Mouse (Mus musculus) E14TG2a.4 (cell line): ENCODE measurements around the gene Atp6v0b.

ENCODE experiments used
- H3K27me3 ChIP-seq: 2 replicates; pipeline ENCODE4 v1.6.1; 2014; ENCODE audit warnings: low read length, control low read depth; ENCODE audit not compliant: insufficient read depth
- H3K36me3 ChIP-seq: 2 replicates; pipeline ENCODE4 v1.6.1; 2014; ENCODE audit warnings: low read length, control low read depth; ENCODE audit not compliant: insufficient read depth
- H3K4me1 ChIP-seq: replicated peaks from 2 replicates; pipeline ENCODE4 v1.6.1; 2014; ENCODE audit warnings: low read depth, low read length, control low read depth
- H3K4me3 ChIP-seq: replicated peaks from 2 replicates; pipeline ENCODE4 v1.5.1; 2014; ENCODE audit warnings: mild to moderate bottlenecking, low read length
- H3K9me3 ChIP-seq: 2 replicates; pipeline ENCODE4 v1.6.1; 2014; ENCODE audit warnings: low read length, control low read depth
- CTCF ChIP-seq: conservative IDR thresholded peaks from 2 replicates; pipeline ENCODE4 v1.5.1; 2014; ENCODE audit warnings: low read length
- NANOG ChIP-seq: IDR thresholded peaks from 2 replicates; pipeline ENCODE4 v1.6.1; 2014; ENCODE audit warnings: borderline replicate concordance, low read length, mixed read lengths
- POU5F1 ChIP-seq: IDR thresholded peaks from 2 replicates; pipeline ENCODE4 v1.6.1; 2014; ENCODE audit warnings: low read length, borderline replicate concordance

Atp6v0b gene

GRCm38 (mm10) chr4:117837271-117837670 lies 49.9 kb downstream of the Atp6v0b start:
- TF ChIP-seq CTCF: no peak
- TF ChIP-seq POU5F1: no peak
- no peak for TF ChIP-seq NANOG
- H3K9me3 ChIP-seq: no peaks in the 10 kb centered on the region
- peaks cover 22% of the 10 kb centered on the region for H3K4me1 ChIP-seq
- H3K36me3 ChIP-seq: no peaks in the 10 kb centered on the region
- H3K4me3 ChIP-seq: no peak overlapping the region; the same call in 1 of the 2 replicates
- H3K27me3 ChIP-seq: peaks cover 59% of the 10 kb centered on the region

DNA sequence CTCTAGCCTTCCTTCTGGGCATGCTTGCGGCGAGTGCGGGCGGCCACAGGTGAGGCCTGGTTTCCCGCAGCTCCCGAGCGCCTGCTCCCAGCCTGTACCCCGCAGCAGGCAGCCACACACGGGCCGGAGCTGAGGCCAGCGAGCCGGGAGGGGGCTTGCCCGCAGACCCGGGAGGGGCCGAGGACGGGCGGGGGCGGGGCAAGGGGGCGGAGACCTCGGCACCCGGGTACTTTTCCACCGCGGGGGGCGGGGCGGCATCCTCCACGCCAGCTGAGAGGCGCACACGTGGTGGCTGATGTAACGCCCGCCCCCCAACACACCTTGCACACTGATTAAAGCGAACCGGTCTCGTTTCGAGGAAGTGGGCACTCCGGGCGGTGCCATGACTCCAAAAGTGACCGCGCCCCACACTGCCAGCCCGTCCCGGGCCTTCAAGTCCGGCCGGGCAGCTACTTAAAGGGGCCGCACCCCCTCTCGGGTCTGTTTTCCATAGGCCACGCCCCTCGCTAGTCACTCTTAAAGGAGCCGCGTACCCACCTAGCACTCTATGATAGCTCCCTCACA lies 50.8 kb downstream of the Atp6v0b start:
- no peaks in the 10 kb centered on the region for H3K9me3 ChIP-seq
- H3K36me3 ChIP-seq: no peaks in the 10 kb centered on the region
- peaks cover 28% of the 10 kb centered on the region for H3K4me1 ChIP-seq
- TF ChIP-seq POU5F1 (no peak), NANOG (no peak), CTCF (no peak)
- H3K27me3 ChIP-seq: peaks cover 65% of the 10 kb centered on the region
- H3K4me3 ChIP-seq: peak overlapping the region; percentile 94

GRCm38 (mm10) chr4:117835531-117836111 lies 51.5 kb downstream of the Atp6v0b start:
- TF ChIP-seq CTCF: no peak
- no peak for TF ChIP-seq POU5F1
- no peak for TF ChIP-seq NANOG
- peaks cover 28% of the 10 kb centered on the region for H3K4me1 ChIP-seq
- H3K36me3 ChIP-seq: no peaks in the 10 kb centered on the region
- no peaks in the 10 kb centered on the region for H3K9me3 ChIP-seq
- H3K4me3 ChIP-seq: peak overlapping the region; percentile 94
- peaks cover 71% of the 10 kb centered on the region for H3K27me3 ChIP-seq

DNA sequence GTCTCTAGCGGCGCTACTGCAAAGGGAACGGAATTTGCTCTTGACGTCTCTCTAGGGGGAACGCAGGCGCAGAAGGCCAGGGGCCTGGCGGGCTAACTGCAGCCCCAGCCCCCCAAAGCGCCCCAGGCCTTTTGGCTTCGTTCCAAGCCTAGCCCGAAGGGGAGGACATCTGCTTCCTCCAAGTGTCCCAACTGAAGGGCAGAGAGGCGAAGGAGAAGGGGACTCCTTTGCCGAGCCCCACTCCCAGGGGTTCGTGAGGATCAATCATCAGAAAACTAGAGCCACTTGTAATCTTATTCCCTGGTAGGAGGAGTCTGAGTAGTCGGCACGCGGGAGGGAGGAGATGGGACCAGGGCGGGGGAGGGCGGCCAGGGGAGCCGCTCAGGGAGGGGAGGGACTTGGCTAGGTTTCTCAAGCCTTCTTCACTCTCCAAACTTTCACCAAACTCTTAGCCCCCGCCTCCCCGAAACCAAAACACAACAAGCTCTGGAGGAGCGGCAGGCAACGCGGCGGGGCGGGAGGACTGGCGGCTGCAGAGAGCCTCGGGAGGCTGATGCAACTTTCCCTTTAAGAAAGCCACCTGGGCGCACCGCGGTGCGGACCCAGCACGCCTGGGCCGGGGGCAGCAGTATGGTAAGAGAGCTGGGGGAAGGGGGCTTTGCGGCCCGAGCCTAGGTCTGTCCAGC lies 52.1 kb downstream of the Atp6v0b start:
- no peaks in the 10 kb centered on the region for H3K9me3 ChIP-seq
- H3K27me3 ChIP-seq: peaks cover 71% of the 10 kb centered on the region
- H3K36me3 ChIP-seq: no peaks in the 10 kb centered on the region
- TF ChIP-seq NANOG: no peak
- no peak for TF ChIP-seq POU5F1
- H3K4me1 ChIP-seq: peaks cover 34% of the 10 kb centered on the region
- H3K4me3 ChIP-seq: peak overlapping the region; percentile 94

GRCm38 (mm10) chr4:117834457-117834844 lies 52.7 kb downstream of the Atp6v0b start, which contains the start of gene Slc6a9:
Slc6a9 (plus strand) TSS chr4:117834506.
- Histone ChIP-seq H3K4me3 (peak within 1 kb of the TSS; percentile 94), H3K4me1 (peaks cover 38% of the 10 kb centered on the region), H3K36me3 (no peaks in the 10 kb centered on the region), H3K9me3 (no peaks in the 10 kb centered on the region), H3K27me3 (peaks cover 69% of the 10 kb centered on the region)
- TF ChIP-seq NANOG: no peak
- no peak for TF ChIP-seq CTCF
- TF ChIP-seq POU5F1: no peak
